Comparison of ENCODE assay signal across 11 mouse cellular contexts in the genomic region with DNA sequence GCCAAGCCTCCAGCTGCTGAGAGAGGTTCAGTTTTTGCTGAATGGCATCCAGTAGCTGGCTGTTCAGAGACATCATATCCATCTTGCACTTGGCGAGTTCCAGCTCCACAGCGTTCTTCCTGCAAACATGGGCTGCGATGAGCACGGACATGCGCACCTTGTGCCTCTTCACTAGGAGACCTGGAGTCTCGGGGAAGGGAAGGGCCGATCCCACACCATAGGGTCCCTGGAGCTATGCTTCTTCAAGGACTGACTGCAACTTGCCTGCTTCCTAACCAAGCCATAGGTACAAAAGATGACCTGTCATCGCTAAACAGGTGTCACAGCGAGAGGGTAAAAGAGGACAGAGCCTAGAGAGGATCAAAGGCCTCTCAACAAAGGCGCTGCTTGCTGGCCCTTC. TPM values are rescaled to one million over a fixed set of nuclear protein-coding genes. Genes with fewer than 3 reads are reported as not detected.
DNase-seq lines count a peak whose midpoint lies in the region; ATAC-seq lines count a peak whose summit lies in the region.
"Had no signal": no experiment of that assay in that cellular context is flagged by ENCODE, and none has a peak within 500 bp of the region (broad histone marks: within the 10 kb centered on the region; RNA-seq: fewer than 3 reads in every experiment).

No protein-coding gene starts in this region.

- peaks cover 0 to 7% of the 10 kb centered on the region in 2 experiments; a peak in 2 of 4 replicates for H3K4me1 ChIP-seq in heart, embryonic 14.5 days (ENCODE audit: control insufficient read depth in 2 of 2, insufficient read depth in 2 of 2, low read length in 2 of 2)
- H3K4me1 ChIP-seq in embryonic facial prominence, embryonic 10.5 days: peaks cover 18% of the 10 kb centered on the region
- H3K4me1 ChIP-seq in hindbrain, embryonic 10.5 days (replicated peaks): peaks cover 44% of the 10 kb centered on the region
- peaks cover 13% of the 10 kb centered on the region for H3K4me1 ChIP-seq in liver, embryonic 16.5 days (ENCODE audit: control insufficient read depth, low read depth, low read length)

- no peak overlapping the region for H3K4me3 ChIP-seq in heart, embryonic 14.5 days (ENCODE audit: control insufficient read depth in 1 of 2, insufficient read depth in 1 of 2, low read depth in 1 of 2, low read length in 2 of 2)
- peak overlapping the region; percentile 61 for H3K4me3 ChIP-seq in embryonic facial prominence, embryonic 10.5 days
- peak overlapping the region; percentile 54; the same call in 1 of the 2 replicates for H3K4me3 ChIP-seq in hindbrain, embryonic 10.5 days
- H3K4me3 ChIP-seq in liver, embryonic 16.5 days (ENCODE audit: low read depth, low read length): no peak overlapping the region

- no peaks in the 10 kb centered on the region for H3K27me3 ChIP-seq in heart, embryonic 14.5 days (ENCODE audit: control insufficient read depth, insufficient read depth, low read length)
- no peaks in the 10 kb centered on the region for H3K27me3 ChIP-seq in embryonic facial prominence, embryonic 10.5 days (replicated peaks; ENCODE audit: low read depth, poor library complexity, severe bottlenecking)
- no peaks in the 10 kb centered on the region for H3K27me3 ChIP-seq in hindbrain, embryonic 10.5 days (ENCODE audit: insufficient read depth, poor library complexity, severe bottlenecking)
- no peaks in the 10 kb centered on the region for H3K27me3 ChIP-seq in liver, embryonic 16.5 days (ENCODE audit: control insufficient read depth, insufficient read depth, low read depth, low read length)

- H3K27ac ChIP-seq in heart, embryonic 14.5 days (replicated peaks in 1 of 2; ENCODE audit: control insufficient read depth in 1 of 2, insufficient read depth in 1 of 2, low read depth in 2 of 2, low read length in 2 of 2): no peak overlapping the region
- H3K27ac ChIP-seq in embryonic facial prominence, embryonic 10.5 days (replicated peaks): no peak overlapping the region
- no peak overlapping the region for H3K27ac ChIP-seq in hindbrain, embryonic 10.5 days
- no peak overlapping the region for H3K27ac ChIP-seq in liver, embryonic 16.5 days (ENCODE audit: low read length)

- H3K36me3 ChIP-seq in heart, embryonic 14.5 days (ENCODE audit: control insufficient read depth, insufficient read depth, low read length): peaks cover 14% of the 10 kb centered on the region
- peaks cover 26% of the 10 kb centered on the region for H3K36me3 ChIP-seq in embryonic facial prominence, embryonic 10.5 days (replicated peaks)
- peaks cover 28% of the 10 kb centered on the region for H3K36me3 ChIP-seq in hindbrain, embryonic 10.5 days
- H3K36me3 ChIP-seq in liver, embryonic 16.5 days (ENCODE audit: control insufficient read depth, insufficient read depth): peaks cover 4% of the 10 kb centered on the region; the same call in 1 of the 2 replicates

- 84% methylated on average over 10 of the region's 10 CpGs for WGBS in heart, embryonic 14.5 days
- WGBS in embryonic facial prominence, embryonic 10.5 days: 90% methylated on average over 10 of the region's 10 CpGs
- 93% methylated on average over 10 of the region's 10 CpGs for WGBS in hindbrain, embryonic 10.5 days
- 91% methylated on average over 10 of the region's 10 CpGs for WGBS in liver, embryonic 16.5 days (ENCODE audit: insufficient replicate concordance)

- H3K9me3 ChIP-seq in heart, embryonic 14.5 days (ENCODE audit: control insufficient read depth, low read length): no peaks in the 10 kb centered on the region
- no peaks in the 10 kb centered on the region for H3K9me3 ChIP-seq in embryonic facial prominence, embryonic 10.5 days
- no peaks in the 10 kb centered on the region for H3K9me3 ChIP-seq in hindbrain, embryonic 10.5 days
- no peaks in the 10 kb centered on the region for H3K9me3 ChIP-seq in liver, embryonic 16.5 days (replicated peaks; ENCODE audit: control insufficient read depth, low read length)

- H3K9ac ChIP-seq in heart, embryonic 14.5 days (ENCODE audit: low read length): peak overlapping the region; percentile 74; the same call in 1 of the 2 replicates
- H3K9ac ChIP-seq in liver, embryonic 16.5 days (ENCODE audit: low read depth, low read length): no peak overlapping the region; the same call in 1 of the 2 replicates

- H3K4me2 ChIP-seq in heart, embryonic 14.5 days (ENCODE audit: low read length): peak overlapping the region; percentile 81; the same call in 1 of the 2 replicates
- H3K4me2 ChIP-seq in liver, embryonic 16.5 days (ENCODE audit: low read depth, low read length): peak overlapping the region; percentile 82

- DNase-seq in heart, adult 8-10 months (ENCODE audit: low spot score): no peak
- DNase-seq in embryonic facial prominence, embryonic 10.5 days (ENCODE audit: low spot score): no peak
- DNase-seq in hindbrain, embryonic 10.5 days (ENCODE audit: low spot score): no peak
- no peak for DNase-seq in cerebellum, adult 11 months
- DNase-seq in urinary bladder, postnatal 25 days (ENCODE audit: low spot score): no peak
- no peak for DNase-seq in B cell, adult 2 months
- DNase-seq: cerebellum, adult 18-20 months; layer of hippocampus, adult 9-11 months; spleen, adult 18-20 months had no signal

- no peak for ATAC-seq in heart, embryonic 14.5 days (ENCODE audit: insufficient number of reproducible peaks, insufficient read depth, low FRiP score, low read depth)
- no peak for ATAC-seq in liver, embryonic 16.5 days (ENCODE audit: low read depth)

RNA-seq across cellular contexts. Expression of a gene that starts 20.1 kb away (rescaled TPM):
- polyA plus RNA-seq in heart, embryonic 14.5 days (2014; fragmentation: Nextera tagmentation; extraction: Ambion mirVana): 19.2 and 20.1 TPM in 2 replicates
- 10 to 100 TPM; 42.0 to 48.0 (median 44.0) TPM for total RNA-seq in heart, adult 8-10 months (2022)
- 14.9 and 15.1 TPM in 2 replicates for polyA plus RNA-seq in embryonic facial prominence, embryonic 10.5 days (2016; fragmentation: Nextera tagmentation; extraction: Ambion mirVana)
- 13.3 and 15.7 TPM in 2 replicates for polyA plus RNA-seq in hindbrain, embryonic 10.5 days (2016; fragmentation: Nextera tagmentation; extraction: Ambion mirVana)
- polyA plus RNA-seq in liver, embryonic 16.5 days (2015; fragmentation: Nextera tagmentation; extraction: Ambion mirVana): 3.2 and 4.1 TPM in 2 replicates

Comparison
In these comparisons a context has a peak if more than half of its experiments do, and no peak if none do; other contexts are left out.
1. H3K4me3 ChIP-seq: peak in embryonic facial prominence, embryonic 10.5 days (single experiment) and hindbrain, embryonic 10.5 days (single experiment); none in heart, embryonic 14.5 days (0 of 2) and liver, embryonic 16.5 days (single experiment).